ENCODE assay signal across 30 mouse cellular contexts in genomic region chr16:14410611-14411010, GRCm38 (mm10).
"Had no signal": no experiment of that assay in that cellular context is flagged by ENCODE, and none has a peak within 500 bp of the region (broad histone marks: within the 10 kb centered on the region; RNA-seq: fewer than 3 reads in every experiment).

No protein-coding gene starts in this region.

- H3K4me3 ChIP-seq: heart, embryonic 12.5 days; heart, embryonic 13.5 days; heart, embryonic 15.5 days; hindbrain, embryonic 10.5 days; hindbrain, embryonic 12.5 days; hindbrain, embryonic 13.5 days; hindbrain, embryonic 15.5 days; intestine, embryonic 15.5 days; kidney, embryonic 15.5 days; layer of hippocampus, adult 2 months; left cerebral cortex, adult 2 months had no signal

- H3K27me3 ChIP-seq: heart, embryonic 12.5 days; heart, embryonic 13.5 days; heart, embryonic 15.5 days; hindbrain, embryonic 12.5 days; hindbrain, embryonic 13.5 days; hindbrain, embryonic 15.5 days; intestine, embryonic 15.5 days; kidney, embryonic 15.5 days had no signal

- H3K4me1 ChIP-seq: heart, embryonic 12.5 days; heart, embryonic 13.5 days; heart, embryonic 15.5 days; hindbrain, embryonic 10.5 days; hindbrain, embryonic 12.5 days; hindbrain, embryonic 13.5 days; hindbrain, embryonic 15.5 days; intestine, embryonic 15.5 days; kidney, embryonic 15.5 days had no signal

- H3K36me3 ChIP-seq: heart, embryonic 12.5 days; heart, embryonic 15.5 days had no signal

- H3K9me3 ChIP-seq: heart, embryonic 12.5 days; heart, embryonic 13.5 days; heart, embryonic 15.5 days; hindbrain, embryonic 10.5 days; hindbrain, embryonic 12.5 days; hindbrain, embryonic 13.5 days; hindbrain, embryonic 15.5 days; intestine, embryonic 15.5 days; kidney, embryonic 15.5 days had no signal

- H3K27ac ChIP-seq: heart, embryonic 13.5 days; heart, embryonic 15.5 days; hindbrain, embryonic 10.5 days; hindbrain, embryonic 12.5 days; hindbrain, embryonic 13.5 days; hindbrain, embryonic 14.5 days; hindbrain, embryonic 15.5 days; hindbrain, postnatal 0 days; intestine, embryonic 15.5 days; kidney, embryonic 15.5 days; kidney, postnatal 0 days; layer of hippocampus, adult 2 months; left cerebral cortex, adult 2 months had no signal

- DNase-seq: heart, postnatal 10 days; heart, postnatal 14 days; heart, postnatal 36 days; heart, postnatal 4 days; kidney, adult 11 months; kidney, adult 18-20 months; kidney, adult 2 months; kidney, adult 8-10 months; kidney, adult 9 months; kidney, postnatal 10 days; kidney, postnatal 14 days; kidney, postnatal 25 days; kidney, postnatal 36 days; kidney, postnatal 4 days; layer of hippocampus, adult 9-11 months; layer of hippocampus, postnatal 36 days had no signal
